Mouse (Mus musculus) effector memory CD4-positive, alpha-beta T cell, adult 5 months (primary cell): ENCODE measurements around the gene Cd83. TPM values are rescaled to one million over a fixed set of nuclear protein-coding genes. Genes with fewer than 3 reads are reported as not detected.

ENCODE experiments used
- polyA plus RNA-seq: library from polyadenylated mRNA; unstranded; fragments of 100-300 nt; shearing (Covaris generic); gene quantifications from one replicate; pipeline ENCODE4 v1.2.1, GENCODE M21; 2017

The Cd83 gene
- 63.7 TPM for polyA plus RNA-seq

DNA sequence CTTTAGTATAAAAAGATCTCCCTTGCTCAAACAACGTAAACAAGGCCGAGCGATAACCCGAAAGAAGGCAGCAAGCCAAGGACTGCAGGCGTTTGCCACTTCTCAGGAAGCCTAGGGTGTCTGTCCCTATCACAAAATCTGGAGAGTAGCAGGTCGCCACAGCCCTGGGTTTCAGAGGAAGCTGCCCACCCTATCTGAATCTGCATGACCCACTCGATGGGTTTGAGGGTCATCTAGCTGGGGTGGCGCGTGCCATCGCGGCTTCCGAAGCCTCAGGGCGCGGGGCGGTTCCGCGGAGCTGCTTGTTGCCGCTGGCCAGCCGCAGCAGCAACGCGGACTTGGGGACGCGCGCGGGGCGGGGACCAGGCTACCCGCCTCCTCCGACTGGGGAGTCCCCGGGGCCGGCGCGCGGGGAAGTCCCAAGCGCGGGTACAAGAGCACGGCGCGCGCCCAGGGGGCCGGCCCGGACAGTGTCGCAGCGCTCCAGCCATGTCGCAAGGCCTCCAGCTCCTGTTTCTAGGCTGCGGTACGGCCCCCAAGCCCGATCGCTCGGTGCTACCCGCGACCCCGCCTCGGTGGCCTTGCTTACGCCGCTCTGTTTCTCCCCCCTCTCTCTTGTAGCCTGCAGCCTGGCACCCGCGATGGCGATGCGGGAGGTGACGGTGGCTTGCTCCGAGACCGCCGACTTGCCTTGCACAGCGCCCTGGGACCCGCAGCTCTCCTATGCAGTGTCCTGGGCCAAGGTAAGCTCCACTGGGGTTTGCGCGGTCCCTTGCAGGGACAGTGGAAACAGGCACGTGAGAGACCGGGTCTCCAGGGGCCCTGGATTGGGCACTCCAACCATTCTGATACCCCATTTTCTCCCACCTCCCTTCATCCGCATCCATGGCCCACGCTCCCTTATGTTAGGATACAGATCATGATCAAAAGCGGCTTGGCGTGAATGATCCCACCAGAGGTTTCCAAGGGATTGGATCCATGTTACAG, at the start of gene Cd83:
TSS of gene Cd83 (plus strand) at position 51 of the 987 bp plus-strand sequence.

Other genes starting within 250 kb of the Cd83 start
- gene Mcur1, start 224.6 kb upstream of the Cd83 start, polyA plus RNA-seq = 39.4 TPM
- gene Rnf182, start 169.1 kb upstream of the Cd83 start, polyA plus RNA-seq = not detected